Mouse (Mus musculus): ENCODE data around the gene Plpp1.

Gene Plpp1

GRCm38 (mm10) chr13:112859574-112860134 is 59.1 kb downstream of the Plpp1 start:
- DNase-seq (ENCODE audit: low spot score in 2 of 2), result no peak

- no peak for DNase-seq (ENCODE audit: low spot score in 2 of 2)
Observed at GRCm38 (mm10) chr13:112860370-112860769, 59.8 kb downstream of the Plpp1 start.

DNA sequence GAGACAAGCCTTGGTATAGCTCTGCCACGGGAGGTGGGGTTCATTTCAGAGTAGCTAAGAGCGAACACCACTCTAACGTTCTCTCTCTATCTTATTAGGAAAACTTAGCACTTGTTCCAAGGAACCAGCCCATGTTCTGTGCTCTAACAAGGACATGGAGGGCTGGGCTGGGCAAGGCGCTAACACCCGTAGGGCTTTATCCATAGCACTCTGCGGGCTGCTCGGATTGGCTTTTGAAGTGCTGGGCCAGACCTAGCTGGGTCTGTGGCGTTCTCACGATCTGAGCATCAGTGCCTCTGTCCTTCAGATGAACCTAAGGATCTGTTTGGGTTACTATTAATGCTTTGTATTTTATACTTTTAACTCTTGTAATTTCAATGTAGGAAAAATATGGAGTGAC is 60.3 kb downstream of the Plpp1 start:
- DNase-seq (ENCODE audit: low spot score in 2 of 2), result no peak

DNA sequence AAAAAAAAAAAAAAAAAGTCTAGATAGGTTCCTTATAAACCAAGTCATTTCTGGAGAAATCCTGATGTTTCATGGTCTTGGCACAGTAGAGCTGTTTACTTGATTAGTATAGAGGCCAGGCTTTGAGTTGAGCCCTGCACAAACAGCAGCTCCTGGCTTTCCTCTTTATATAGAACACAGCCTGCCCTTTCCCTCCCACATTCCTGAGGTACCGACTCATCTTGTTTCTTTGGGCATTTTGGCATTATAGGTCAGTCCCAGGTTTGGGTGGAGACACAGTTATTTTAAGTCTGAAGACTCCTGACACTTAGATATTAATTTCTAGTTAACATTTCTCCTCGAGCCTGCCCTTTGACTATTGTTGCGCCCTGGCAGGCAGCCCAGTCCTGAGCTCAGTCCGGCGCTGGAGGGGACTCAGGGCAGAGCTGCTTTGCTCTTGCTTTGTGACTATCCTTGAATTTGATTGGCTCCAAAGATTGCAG is 61.3 kb downstream of the Plpp1 start:
- DNase-seq (ENCODE audit: low spot score in 2 of 2), result peak; percentile 16 to 34

DNA sequence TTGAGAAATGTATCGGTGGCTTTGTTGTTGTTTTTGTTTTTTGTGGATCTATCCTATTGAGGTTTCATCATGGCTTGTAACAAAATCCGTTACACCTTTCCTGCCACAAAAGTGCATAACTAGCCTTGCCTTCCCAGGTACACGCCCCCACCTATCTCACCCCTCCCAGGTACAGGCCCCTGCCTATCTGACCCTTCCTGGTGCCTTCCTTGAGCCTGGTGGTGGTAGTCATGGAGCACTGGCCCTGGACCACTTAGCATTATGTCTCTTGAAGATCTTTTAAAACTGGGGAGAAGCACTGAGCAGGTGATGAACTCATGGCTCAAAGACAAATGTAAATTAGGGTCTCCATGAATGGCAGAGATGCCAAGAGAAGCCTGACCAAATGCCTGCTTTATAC is 61.8 kb downstream of the Plpp1 start:
- no peak for DNase-seq (ENCODE audit: low spot score in 2 of 2)

DNA sequence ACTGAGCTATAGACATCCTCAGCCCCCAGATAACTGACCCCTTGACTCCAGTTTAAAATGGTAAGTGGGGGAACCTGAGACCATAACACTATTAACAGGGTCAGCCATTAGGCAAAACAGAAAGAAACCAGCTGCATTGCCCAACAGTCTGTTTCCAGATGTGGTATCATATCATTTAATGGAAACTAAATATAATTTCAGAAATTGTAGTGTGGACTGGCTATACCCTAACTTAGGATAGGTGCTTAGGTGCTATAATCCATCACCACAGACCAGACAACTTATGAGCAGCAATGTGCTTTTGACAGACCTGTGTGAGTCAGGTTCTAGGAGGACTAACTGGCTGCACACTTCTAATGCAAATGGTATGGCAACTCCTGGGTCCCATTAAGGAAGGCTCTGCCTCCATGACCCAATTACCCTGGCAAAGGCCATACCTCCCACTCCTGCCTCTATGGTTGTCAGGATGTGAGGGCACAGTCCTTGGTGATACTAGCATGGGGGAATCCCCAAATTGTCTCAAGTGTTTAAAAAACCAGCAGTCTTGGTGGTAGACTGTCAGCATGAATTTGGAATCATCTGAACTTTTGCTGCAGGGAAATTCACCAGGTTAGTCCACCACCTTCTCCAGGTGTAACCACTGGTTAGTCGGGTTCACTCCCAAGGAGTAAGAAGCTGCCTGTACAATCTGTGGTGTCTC is 62.5 kb downstream of the Plpp1 start:
- DNase-seq (ENCODE audit: low spot score in 2 of 2), result no peak

DNA sequence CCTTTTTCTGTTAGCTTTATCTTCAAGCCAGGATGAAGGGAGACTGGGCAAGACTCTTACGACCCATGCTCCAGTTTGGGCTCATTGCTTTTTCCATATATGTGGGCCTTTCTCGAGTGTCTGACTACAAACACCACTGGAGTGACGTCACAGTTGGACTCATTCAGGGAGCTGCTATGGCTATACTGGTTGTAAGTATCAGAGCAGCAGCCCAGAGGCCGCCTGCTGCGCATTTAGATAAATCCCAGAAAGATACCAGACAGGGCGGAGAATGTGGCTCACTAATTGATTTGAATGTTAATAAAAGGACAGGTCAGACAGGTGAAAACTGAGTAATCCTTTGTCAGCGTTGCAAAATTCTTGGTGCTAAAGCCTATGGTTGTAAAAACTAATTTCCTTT is 66.2 kb downstream of the Plpp1 start:
- no peak for DNase-seq (ENCODE audit: low spot score in 2 of 2)

DNA sequence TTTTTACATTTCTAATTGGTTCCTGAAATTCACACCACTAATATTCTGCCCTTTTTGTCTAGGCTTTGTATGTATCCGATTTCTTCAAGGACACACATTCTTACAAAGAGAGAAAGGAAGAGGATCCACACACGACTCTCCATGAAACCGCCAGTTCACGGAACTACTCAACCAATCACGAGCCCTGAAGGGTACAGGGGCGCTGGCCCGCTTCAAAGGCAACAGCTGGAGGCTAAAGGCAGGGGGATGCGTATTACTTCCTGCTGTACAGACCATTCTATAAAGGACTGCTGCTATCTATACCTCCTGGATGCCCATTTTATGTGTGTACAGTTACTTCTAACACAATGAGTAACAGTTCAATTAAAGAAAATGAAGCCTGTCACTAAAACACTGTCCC is 66.8 kb downstream of the Plpp1 start:
- no peak for DNase-seq (ENCODE audit: low spot score in 2 of 2)

- no peak for DNase-seq (ENCODE audit: low spot score in 2 of 2)
Observed at GRCm38 (mm10) chr13:112870039-112870690, 69.6 kb downstream of the Plpp1 start.

GRCm38 (mm10) chr13:112871500-112872266 is 71.1 kb downstream of the Plpp1 start:
- no peak for DNase-seq (ENCODE audit: low spot score in 2 of 2)

GRCm38 (mm10) chr13:112887234-112887633 is 86.6 kb downstream of the Plpp1 start:
- no peak for DNase-seq (ENCODE audit: low spot score in 2 of 2)

GRCm38 (mm10) chr13:112902176-112902575 is 101.6 kb downstream of the Plpp1 start:
- DNase-seq (ENCODE audit: low spot score in 2 of 2), result no peak

DNA sequence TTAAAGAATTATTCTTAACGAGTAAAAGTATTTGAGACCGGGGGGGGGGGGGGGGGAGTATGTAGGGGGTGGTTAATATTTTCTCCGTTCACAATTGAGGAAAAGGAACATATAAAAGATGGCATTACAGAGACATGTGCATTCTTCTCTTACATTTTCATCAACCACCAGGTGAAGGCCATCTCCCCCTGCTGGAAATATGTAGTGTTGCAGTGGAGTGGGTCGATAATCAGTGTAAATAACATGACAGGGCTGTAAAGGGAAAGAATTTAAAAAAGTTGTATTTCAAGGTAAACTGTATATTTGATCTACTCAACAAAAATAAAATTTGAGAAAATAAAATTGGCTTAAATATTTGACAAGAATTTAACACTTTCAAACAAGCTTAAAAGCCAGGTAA is 109.1 kb downstream of the Plpp1 start:
- peak; percentile 6 to 7 for DNase-seq (ENCODE audit: low spot score in 2 of 2)

- DNase-seq (ENCODE audit: low spot score in 2 of 2), result no peak
Observed at GRCm38 (mm10) chr13:112910434-112910833, 109.8 kb downstream of the Plpp1 start.

Data from heart, adult 9 months (tissue).